Mouse (Mus musculus) kidney, adult 9 months (tissue): ENCODE data around the gene Tle3.

Experiments used
- DNase-seq: peaks from one replicate; pipeline ENCODE4 v3.0.0; 2022

The Tle3 gene

GRCm38 (mm10) chr9:61360163-61360562 is 12.0 kb upstream of the Tle3 start:
- DNase-seq = no peak

- DNase-seq = no peak
Observed at GRCm38 (mm10) chr9:61360727-61361631, 11.2 kb upstream of the Tle3 start.

GRCm38 (mm10) chr9:61363194-61363593 is 9.0 kb upstream of the Tle3 start:
- no peak for DNase-seq

- no peak for DNase-seq
Observed at GRCm38 (mm10) chr9:61366108-61366507, 6.1 kb upstream of the Tle3 start.

- DNase-seq = no peak
Observed at GRCm38 (mm10) chr9:61367156-61367555, 5.0 kb upstream of the Tle3 start.

- peak; percentile 96 for DNase-seq
Observed at GRCm38 (mm10) chr9:61367857-61368566, 4.2 kb upstream of the Tle3 start.

- peak; percentile 96 for DNase-seq
Observed at GRCm38 (mm10) chr9:61368567-61369240, 3.5 kb upstream of the Tle3 start.

GRCm38 (mm10) chr9:61369316-61370273 is 2.6 kb upstream of the Tle3 start:
- DNase-seq = no peak

- peak; percentile 100 for DNase-seq
Observed at GRCm38 (mm10) chr9:61370454-61370888, 1.7 kb upstream of the Tle3 start.

- DNase-seq = peak; percentile 74
Observed at GRCm38 (mm10) chr9:61370889-61371754, 1.0 kb upstream of the Tle3 start.

GRCm38 (mm10) chr9:61372510-61372975 is 377 bp downstream of the Tle3 start:
- DNase-seq = no peak

GRCm38 (mm10) chr9:61372976-61373633 is 939 bp downstream of the Tle3 start:
- no peak for DNase-seq

- no peak for DNase-seq
Observed at GRCm38 (mm10) chr9:61373634-61373941, 1.4 kb downstream of the Tle3 start.

- DNase-seq = no peak
Observed at GRCm38 (mm10) chr9:61373942-61374900, 2.1 kb downstream of the Tle3 start.

- DNase-seq = no peak
Observed at GRCm38 (mm10) chr9:61375002-61375401, 2.8 kb downstream of the Tle3 start.

- no peak for DNase-seq
Observed at GRCm38 (mm10) chr9:61375802-61376561, 3.8 kb downstream of the Tle3 start.

GRCm38 (mm10) chr9:61376650-61377049 is 4.5 kb downstream of the Tle3 start:
- no peak for DNase-seq

- peak; percentile 77 for DNase-seq
Observed at GRCm38 (mm10) chr9:61377706-61378479, 5.7 kb downstream of the Tle3 start.
